Mouse (Mus musculus): Measurements from ENCODE around the gene 4930516K23Rik. TPM values are rescaled to one million over a fixed set of nuclear protein-coding genes. Genes with fewer than 3 reads are reported as not detected.

4930516K23Rik gene
- total RNA-seq (2021), result not detected
- long read RNA-seq, experiment 1, result 0 reads
- long read RNA-seq, experiment 2, result 0 reads

- no peak for DNase-seq
These were observed at the start of gene 4930516K23Rik for GRCm38 (mm10) chr7:104061345-104061744. Gene 4930516K23Rik (minus strand): TSS chr7:104061445.

GRCm38 (mm10) chr7:104104757-104104972 lies 43.4 kb upstream of the 4930516K23Rik start, which contains the start of gene Olfr646:
Gene Olfr646 (plus strand): TSS chr7:104104873.
- DNase-seq, result no peak

GRCm38 (mm10) chr7:104103913-104104756 lies 42.9 kb upstream of the 4930516K23Rik start:
- DNase-seq, result no peak

- DNase-seq, result no peak
These were observed 24.1 kb upstream of the 4930516K23Rik start, which contains the start of gene Olfr645 for GRCm38 (mm10) chr7:104085365-104085764. Gene Olfr645 (minus strand): TSS chr7:104085465.

GRCm38 (mm10) chr7:104071769-104072168 lies 10.5 kb upstream of the 4930516K23Rik start, which contains the start of gene Olfr644:
Gene Olfr644 (minus strand): TSS chr7:104071869.
- no peak for DNase-seq

- DNase-seq, result no peak
These were observed 2.0 kb downstream of the 4930516K23Rik start for GRCm38 (mm10) chr7:104059215-104059614.

GRCm38 (mm10) chr7:104052566-104052965 lies 8.7 kb downstream of the 4930516K23Rik start, which contains the start of gene Olfr642:
Gene Olfr642 (minus strand): TSS chr7:104052666.
- no peak for DNase-seq

GRCm38 (mm10) chr7:104050745-104051144 lies 10.5 kb downstream of the 4930516K23Rik start:
- no peak for DNase-seq

GRCm38 (mm10) chr7:104035145-104035544 lies 26.1 kb downstream of the 4930516K23Rik start, which contains the start of gene Olfr641:
Gene Olfr641 (plus strand): TSS chr7:104035445.
- no peak for DNase-seq

- no peak for DNase-seq
These were observed 34.3 kb downstream of the 4930516K23Rik start for GRCm38 (mm10) chr7:104026978-104027377.

GRCm38 (mm10) chr7:104025473-104025872 lies 35.8 kb downstream of the 4930516K23Rik start, which contains the start of gene Olfr640:
Gene Olfr640 (minus strand): TSS chr7:104025573.
- DNase-seq, result no peak

GRCm38 (mm10) chr7:104021651-104022050 lies 39.6 kb downstream of the 4930516K23Rik start:
- no peak for DNase-seq

GRCm38 (mm10) chr7:104018953-104019352 lies 42.3 kb downstream of the 4930516K23Rik start:
- DNase-seq, result no peak

- no peak for DNase-seq
These were observed 44.0 kb downstream of the 4930516K23Rik start, which contains the start of gene Olfr639 for GRCm38 (mm10) chr7:104017203-104017602. Gene Olfr639 (minus strand): TSS chr7:104017303.

Other genes with a start within 250 kb of the 4930516K23Rik start
- 100 to 1,000 TPM; 489 to 710 TPM for gene Hbb-bt, start 247.4 kb downstream of the 4930516K23Rik start, total RNA-seq (2021)
- gene Hbb-bs, start 233.3 kb downstream of the 4930516K23Rik start, total RNA-seq (2021), result 1,000 to 10,000 TPM; 3,542 to 4,429 TPM
- gene Hbb-bh2, start 220.9 kb downstream of the 4930516K23Rik start, total RNA-seq (2021), result not detected
- not detected for gene Hbb-bh1, start 218.3 kb downstream of the 4930516K23Rik start, total RNA-seq (2021)
- gene Hbb-y, start 208.2 kb downstream of the 4930516K23Rik start, total RNA-seq (2021), result not detected
- gene Olfr66, start 175.2 kb downstream of the 4930516K23Rik start, total RNA-seq (2021), result not detected
- gene Olfr64, start 167.0 kb downstream of the 4930516K23Rik start, total RNA-seq (2021), result not detected
- gene Olfr65, start 158.0 kb downstream of the 4930516K23Rik start, total RNA-seq (2021), result not detected
- gene Olfr631, start 132.6 kb downstream of the 4930516K23Rik start, total RNA-seq (2021), result not detected
- gene Olfr632, start 127.1 kb downstream of the 4930516K23Rik start, total RNA-seq (2021), result not detected
- gene Olfr633, start 117.0 kb downstream of the 4930516K23Rik start, total RNA-seq (2021), result not detected
- not detected for gene Olfr635, start 90.3 kb downstream of the 4930516K23Rik start, total RNA-seq (2021)
- not detected for gene Olfr638, start 62.7 kb downstream of the 4930516K23Rik start, total RNA-seq (2021)
- gene Olfr639, start 44.1 kb downstream of the 4930516K23Rik start, total RNA-seq (2021), result under 1 TPM in 1 of 2 experiments, not detected in 1; 0.06 TPM
- not detected for gene Olfr640, start 35.9 kb downstream of the 4930516K23Rik start, total RNA-seq (2021)
- not detected for gene Olfr641, start 26.0 kb downstream of the 4930516K23Rik start, total RNA-seq (2021)
- gene Olfr642, start 8.8 kb downstream of the 4930516K23Rik start, total RNA-seq (2021), result not detected
- not detected for gene Olfr644, start 10.4 kb upstream of the 4930516K23Rik start, total RNA-seq (2021)
- not detected for gene Olfr645, start 24.0 kb upstream of the 4930516K23Rik start, total RNA-seq (2021)
- not detected for gene Olfr646, start 43.4 kb upstream of the 4930516K23Rik start, total RNA-seq (2021)
- not detected for gene Ubqln5, start 68.4 kb upstream of the 4930516K23Rik start, total RNA-seq (2021)
- not detected for gene Olfr643, start 76.0 kb upstream of the 4930516K23Rik start, total RNA-seq (2021)
- gene Ubqln3, start 81.8 kb upstream of the 4930516K23Rik start, total RNA-seq (2021), result not detected
- gene Ubqlnl, start 89.1 kb upstream of the 4930516K23Rik start, total RNA-seq (2021), result not detected
- not detected for gene Olfm5, start 103.4 kb upstream of the 4930516K23Rik start, total RNA-seq (2021)
- not detected for gene Olfr648, start 121.9 kb upstream of the 4930516K23Rik start, total RNA-seq (2021)
- gene Olfr649, start 134.5 kb upstream of the 4930516K23Rik start, total RNA-seq (2021), result not detected
- gene Trim6, start 157.3 kb upstream of the 4930516K23Rik start, total RNA-seq (2021), result 1 to 10 TPM in 1 of 2 experiments, under 1 TPM in 1; 0.33 to 1.7 TPM
- gene Trim34a, start 183.0 kb upstream of the 4930516K23Rik start, total RNA-seq (2021), result 1 to 10 TPM; 5.4 to 8.3 TPM
- 1 to 10 TPM; 3.7 to 4.5 TPM for gene Trim5, start 226.6 kb upstream of the 4930516K23Rik start, total RNA-seq (2021)